Mouse (Mus musculus) cerebellum, adult 18-20 months (tissue): ENCODE data around the gene Eps15l1.

Experiments used
- DNase-seq, 2 experiments: peaks; one replicate each; pipeline ENCODE4 v3.0.0; 2021

Eps15l1 gene

DNA sequence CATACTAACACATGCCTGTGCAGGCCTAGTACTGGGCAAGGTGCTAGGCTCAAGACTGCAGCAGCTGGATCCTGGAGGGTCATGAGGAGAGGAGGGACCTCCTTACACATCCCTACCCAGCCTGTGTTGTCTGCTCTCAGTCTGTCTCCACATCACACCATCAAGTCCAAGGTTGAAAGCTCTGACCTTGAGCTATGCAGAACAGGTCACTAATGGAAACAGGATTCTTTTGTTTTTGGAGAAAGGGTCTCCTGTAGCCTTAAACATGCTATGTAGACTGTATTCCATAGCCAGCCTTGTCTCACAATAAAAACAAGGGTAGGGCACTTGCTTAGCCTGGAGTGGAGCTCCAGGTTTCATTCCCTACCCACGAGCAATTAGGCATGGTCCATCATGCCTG lies 72.3 kb downstream of the Eps15l1 start:
- no peak for DNase-seq

- no peak for DNase-seq
Observed at GRCm38 (mm10) chr8:72348114-72348513, 73.1 kb downstream of the Eps15l1 start.

DNA sequence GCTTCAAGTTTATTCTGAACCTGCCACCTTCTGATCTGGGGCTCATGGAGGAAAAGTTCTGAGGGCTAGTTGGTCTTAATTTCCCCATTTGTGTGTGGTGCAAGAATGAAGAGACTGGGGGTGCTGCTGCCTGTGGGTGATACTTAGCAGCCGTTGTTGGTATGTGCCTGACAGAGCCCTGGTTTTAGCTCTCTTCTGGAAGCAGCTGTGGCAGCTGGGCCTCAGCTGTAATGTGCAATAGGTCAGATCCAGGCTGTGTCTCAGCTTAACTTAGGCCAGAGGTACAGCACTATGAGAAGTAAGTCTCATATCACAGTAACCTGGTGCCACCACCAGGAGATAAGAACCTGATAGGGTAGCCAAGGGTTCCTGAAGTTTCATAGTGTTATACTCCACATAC lies 73.7 kb downstream of the Eps15l1 start:
- no peak for DNase-seq

DNA sequence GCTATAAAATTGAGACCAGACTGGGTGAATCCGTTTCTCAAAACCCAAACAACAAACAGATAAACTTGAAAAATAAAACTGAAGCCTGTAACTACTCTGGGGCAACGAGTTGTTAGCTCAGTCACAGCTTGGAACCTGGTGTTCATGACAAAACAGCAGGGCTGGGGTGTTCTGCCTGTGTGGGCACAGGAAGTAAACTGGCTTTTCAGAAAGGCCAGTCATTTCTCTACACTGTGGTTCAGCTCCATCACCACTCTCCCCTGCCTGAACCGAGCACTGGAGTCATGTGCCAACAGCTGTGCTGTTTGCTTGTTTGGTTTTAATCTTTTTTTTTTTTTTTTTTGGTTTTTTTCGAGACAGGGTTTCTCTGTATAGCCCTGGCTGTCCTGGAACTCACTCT lies 77.5 kb downstream of the Eps15l1 start:
- no peak for DNase-seq

- DNase-seq = no peak
Observed at GRCm38 (mm10) chr8:72342556-72343300, 78.5 kb downstream of the Eps15l1 start.

DNA sequence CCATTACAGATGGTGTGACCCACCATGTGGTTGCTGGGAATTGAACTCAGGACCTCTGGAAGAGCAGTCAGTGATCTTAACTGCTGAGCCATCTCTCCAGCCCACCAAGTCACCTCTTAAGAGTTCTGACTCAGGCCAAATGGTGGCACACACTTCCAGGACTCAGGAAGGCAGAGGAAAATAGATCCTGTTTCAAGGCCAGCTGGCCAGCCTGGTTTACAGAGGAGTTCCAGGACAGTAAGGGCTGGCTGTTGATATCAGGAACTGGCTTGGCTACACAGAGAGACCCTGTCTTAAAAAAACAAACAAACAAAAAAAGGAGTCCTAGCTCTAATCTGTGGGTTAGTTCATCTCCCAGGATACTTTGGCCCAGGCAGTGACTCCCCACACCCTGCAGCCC lies 84.2 kb downstream of the Eps15l1 start:
- DNase-seq = no peak

DNA sequence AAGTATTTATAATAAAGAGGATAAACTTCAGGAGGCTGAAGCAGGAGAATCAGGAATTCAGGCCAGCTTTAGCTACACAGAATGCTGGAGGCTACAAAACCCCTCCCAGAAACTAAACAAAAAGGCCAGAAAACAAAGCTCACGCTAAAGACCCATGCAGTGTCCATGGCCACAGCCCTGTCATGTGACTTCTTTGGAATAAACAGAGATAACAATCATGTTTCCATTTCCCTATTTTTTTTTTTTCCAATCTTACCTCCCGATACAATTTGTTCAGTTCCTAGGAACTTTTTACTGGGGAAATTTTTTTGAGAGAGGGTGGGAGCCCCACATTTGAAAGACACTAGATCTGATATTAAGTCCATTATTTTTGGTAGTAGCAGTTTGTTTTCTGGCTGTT lies 85.0 kb downstream of the Eps15l1 start:
- no peak for DNase-seq

GRCm38 (mm10) chr8:72334144-72334641 lies 87.1 kb downstream of the Eps15l1 start:
- no peak for DNase-seq

DNA sequence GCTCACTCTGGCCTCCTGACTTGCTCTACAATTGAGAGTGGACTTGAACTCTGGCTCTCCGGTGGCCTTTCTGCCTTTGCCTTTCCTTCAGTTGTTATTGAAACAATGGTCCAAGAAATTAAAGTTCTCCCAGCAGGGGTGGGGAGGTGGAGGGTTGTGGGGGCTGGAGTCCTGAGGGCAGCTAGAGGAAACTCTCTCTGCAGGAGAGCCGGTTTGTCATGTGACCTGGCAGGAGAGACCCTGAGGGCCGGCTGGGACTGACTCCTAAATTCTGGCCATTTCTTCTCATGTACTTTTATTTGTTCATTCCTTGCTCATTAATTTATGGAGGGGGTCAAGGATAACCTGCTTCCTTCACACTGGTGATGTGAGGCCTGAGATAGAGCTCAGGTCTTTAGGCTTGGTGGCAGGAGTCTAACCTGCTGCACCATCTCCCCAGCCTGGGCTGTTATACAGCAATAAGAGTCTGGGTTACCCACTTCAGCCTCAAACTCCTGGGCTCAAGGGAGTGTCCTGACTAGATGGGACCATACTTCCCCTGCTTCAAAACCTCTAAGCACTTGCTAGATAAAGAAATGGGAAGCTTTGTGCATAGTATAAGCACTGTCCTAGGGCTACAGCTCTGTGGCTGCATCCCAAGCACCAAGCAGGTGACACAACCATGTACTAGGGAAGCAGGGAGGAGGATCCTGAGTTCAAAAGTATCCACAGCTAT lies 87.7 kb downstream of the Eps15l1 start:
- no peak for DNase-seq

- DNase-seq = no peak
Observed at GRCm38 (mm10) chr8:72331631-72332030, 89.6 kb downstream of the Eps15l1 start.

GRCm38 (mm10) chr8:72330806-72331516 lies 90.3 kb downstream of the Eps15l1 start:
- no peak for DNase-seq

GRCm38 (mm10) chr8:72329116-72329515 lies 92.1 kb downstream of the Eps15l1 start:
- no peak for DNase-seq

DNA sequence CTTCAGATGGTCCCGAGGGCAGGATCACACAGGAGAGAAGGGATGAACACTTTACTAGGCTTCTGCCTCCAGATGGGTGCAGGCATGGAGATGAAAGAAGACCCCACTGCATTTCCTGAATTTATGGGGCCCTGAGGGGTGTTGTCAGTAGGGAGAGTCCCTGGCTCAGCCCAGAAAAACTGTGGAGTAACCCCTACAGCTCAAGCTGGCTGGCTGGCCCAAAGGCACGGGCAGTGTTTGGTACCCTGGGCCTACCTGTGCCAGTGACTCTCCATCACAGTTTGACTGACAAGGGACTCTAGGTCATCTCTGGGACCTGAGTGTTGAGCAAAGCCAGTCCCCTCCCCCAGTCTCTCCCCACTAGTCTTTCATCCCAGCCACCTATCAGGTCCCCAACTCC lies 96.6 kb downstream of the Eps15l1 start:
- no peak for DNase-seq

GRCm38 (mm10) chr8:72324036-72324706 lies 97.1 kb downstream of the Eps15l1 start:
- DNase-seq = no peak

GRCm38 (mm10) chr8:72323131-72323725 lies 98.0 kb downstream of the Eps15l1 start:
- no peak for DNase-seq

DNA sequence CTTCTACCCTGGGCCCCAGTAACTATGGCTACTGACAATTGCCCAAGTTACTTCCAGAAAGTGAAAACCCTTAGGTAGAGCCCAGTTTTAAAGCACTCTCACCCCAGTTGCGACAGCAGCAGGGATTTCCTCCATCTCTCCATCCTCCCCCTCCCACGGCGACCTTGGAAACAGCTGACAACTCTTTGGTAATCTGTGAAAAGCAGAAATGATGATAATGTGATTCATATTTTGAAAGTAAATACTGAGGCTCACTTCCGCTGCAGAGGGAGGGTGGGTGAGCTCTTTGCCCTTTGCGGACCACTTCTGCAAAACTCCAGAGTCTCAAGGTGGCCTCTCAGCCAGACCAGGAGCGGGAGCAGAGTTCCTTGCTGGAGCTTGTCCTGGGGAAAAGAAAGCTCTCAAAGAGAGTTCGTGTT lies 98.8 kb downstream of the Eps15l1 start:
- DNase-seq = no peak

- no peak for DNase-seq
Observed at GRCm38 (mm10) chr8:72321635-72322441, 99.4 kb downstream of the Eps15l1 start.

DNA sequence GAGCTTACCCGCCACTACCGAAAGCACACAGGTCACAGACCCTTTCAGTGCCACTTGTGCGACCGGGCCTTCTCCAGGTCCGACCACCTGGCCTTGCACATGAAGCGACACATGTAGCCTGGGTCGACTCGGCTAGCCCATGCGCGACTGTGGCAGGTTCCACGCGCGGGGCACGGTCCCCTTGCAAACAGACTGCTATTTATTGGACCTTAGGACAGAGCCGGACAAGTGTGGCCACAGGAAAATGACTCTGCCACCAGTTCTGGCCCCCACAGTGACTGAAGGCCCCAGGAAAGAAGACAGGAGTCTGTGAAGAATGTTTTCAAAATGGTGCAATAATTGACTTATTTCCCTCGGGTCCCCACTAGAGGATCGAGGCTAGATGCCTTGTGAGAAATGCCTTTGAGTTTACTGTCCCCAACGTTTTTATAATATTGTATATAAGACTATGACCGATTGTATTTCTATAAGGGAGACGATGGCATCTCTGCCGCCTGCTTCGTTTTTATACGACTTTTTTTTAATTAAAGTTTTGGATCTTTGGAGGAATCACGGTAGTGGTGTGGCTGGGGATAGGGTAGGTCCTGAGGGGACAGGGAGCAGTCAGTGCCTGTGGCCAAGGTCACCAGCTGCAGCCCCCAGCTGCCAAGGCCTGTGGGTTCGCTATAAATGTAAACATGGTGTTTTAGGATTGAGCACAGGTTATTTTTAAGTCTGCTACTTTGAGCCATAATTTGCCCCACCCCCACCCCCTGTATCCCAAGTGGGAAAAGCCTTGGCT lies 100.3 kb downstream of the Eps15l1 start:
- DNase-seq = no peak

GRCm38 (mm10) chr8:72319921-72320802 lies 101.1 kb downstream of the Eps15l1 start:
- peak in 1 of 2 experiments; percentile 9 for DNase-seq

DNA sequence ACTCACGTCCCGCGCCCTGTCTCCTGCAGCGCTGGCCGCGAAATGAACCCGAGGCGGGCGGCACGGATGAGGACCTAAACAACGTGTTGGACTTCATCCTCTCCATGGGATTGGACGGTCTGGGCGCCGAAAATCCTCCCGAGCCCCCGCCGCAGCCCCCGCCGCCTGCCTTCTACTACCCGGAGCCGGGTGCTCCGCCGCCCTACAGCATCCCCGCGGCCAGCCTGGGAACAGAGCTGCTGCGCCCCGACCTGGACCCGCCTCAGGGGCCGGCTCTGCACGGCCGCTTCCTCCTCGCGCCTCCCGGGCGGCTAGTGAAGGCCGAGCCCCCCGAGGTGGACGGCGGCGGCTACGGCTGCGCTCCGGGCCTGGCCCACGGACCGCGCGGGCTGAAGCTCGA lies 101.9 kb downstream of the Eps15l1 start:
- no peak for DNase-seq
